Mouse (Mus musculus): ENCODE measurements around the gene Ccdc180. TPM values are rescaled to one million over a fixed set of nuclear protein-coding genes. Genes with fewer than 3 reads are reported as not detected.

The Ccdc180 gene
- polyA plus RNA-seq, 1 experiment: not detected

DNA sequence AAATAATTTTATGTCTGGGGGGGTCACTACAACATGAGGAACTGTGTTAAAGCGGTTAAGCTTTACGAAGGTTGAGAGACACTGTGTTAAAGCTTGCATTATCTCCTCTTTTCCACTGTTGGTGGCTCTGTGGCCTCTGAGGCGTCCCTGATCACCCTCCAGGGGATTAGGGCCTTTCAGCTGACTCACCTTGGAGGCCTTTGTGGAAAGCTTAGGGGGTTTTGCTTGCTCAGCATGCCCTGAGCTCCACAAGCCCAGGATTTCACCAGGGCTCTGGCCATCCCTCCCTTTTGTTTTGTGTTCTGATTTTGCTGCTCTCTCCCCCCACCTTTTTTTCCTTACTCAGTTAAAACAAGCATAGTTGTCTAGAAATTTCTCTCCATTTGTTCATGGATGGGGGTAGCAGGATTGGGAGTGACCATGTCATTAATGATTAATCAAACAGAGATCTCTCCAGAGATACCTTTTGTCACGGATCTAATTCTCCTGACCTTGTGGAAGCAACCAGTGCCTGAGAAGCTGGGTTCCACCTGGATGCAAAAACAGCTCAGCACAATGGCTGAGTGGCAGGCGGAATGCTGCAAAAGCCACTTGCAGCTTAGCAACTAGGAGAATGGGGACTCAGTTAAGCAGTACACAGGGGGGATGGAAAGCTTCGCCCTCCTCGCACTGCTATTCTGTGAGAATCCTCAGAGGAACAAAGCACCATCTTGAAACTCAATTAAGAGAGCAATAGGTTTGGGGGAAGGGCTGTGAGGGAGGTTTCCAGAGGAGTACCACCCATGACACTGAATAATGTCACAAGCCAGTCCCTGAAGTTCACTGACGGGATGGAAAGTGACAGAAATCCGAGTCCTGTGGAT lies 77.6 kb downstream of the Ccdc180 start:
- peak overlapping the region; percentile 98 for H3K4me2 ChIP-seq (ENCODE audit: low read depth)
- TF ChIP-seq SRF (IDR thresholded peaks at IDR 0.05; ENCODE audit: control insufficient read depth, insufficient read length, low read depth) (no peak), TCF3 (IDR thresholded peaks at IDR 0.05; ENCODE audit: insufficient read length, low read depth) (no peak), POLR2AphosphoS2 (IDR thresholded peaks at IDR 0.05; ENCODE audit: insufficient read length, low read depth) (no peak), MYOD1 (IDR thresholded peaks at IDR 0.05; ENCODE audit: control insufficient read depth in 1 of 3, insufficient read length in 2 of 3, low read depth in 2 of 3) (no peak), POLR2A (IDR thresholded peaks at IDR 0.05; ENCODE audit: insufficient read length, low read depth) (no peak), CEBPB (IDR thresholded peaks at IDR 0.05; ENCODE audit: insufficient read depth, poor library complexity, severe bottlenecking) (no peak), MAX (IDR thresholded peaks at IDR 0.05; ENCODE audit: low read depth) (no peak), E2F4 (IDR thresholded peaks at IDR 0.05; ENCODE audit: insufficient read depth) (no peak), USF1 (IDR thresholded peaks at IDR 0.05; ENCODE audit: low read depth) (no peak), TCF12 (IDR thresholded peaks at IDR 0.05; ENCODE audit: insufficient read depth, poor library complexity, severe bottlenecking) (no peak), REST (IDR thresholded peaks at IDR 0.05; ENCODE audit: insufficient read depth, insufficient read length) (no peak), MYOG (IDR thresholded peaks at IDR 0.05; ENCODE audit: control insufficient read depth in 1 of 3, insufficient read depth in 1 of 3, insufficient read length in 2 of 3, low read depth in 2 of 3) (no peak)
- H3K27me3 ChIP-seq (ENCODE audit: control insufficient read depth, insufficient read depth, insufficient read length): no peaks in the 10 kb centered on the region
- peaks cover under 1% of the 10 kb centered on the region for H3K79me2 ChIP-seq (ENCODE audit: control insufficient read depth, insufficient read depth)
- H3K4me3 ChIP-seq: no peak overlapping the region
- H3ac ChIP-seq (ENCODE audit: control insufficient read depth, insufficient read length): no peak overlapping the region
- H3K36me3 ChIP-seq (ENCODE audit: control insufficient read depth, insufficient read depth): no peaks in the 10 kb centered on the region

GRCm38 (mm10) chr4:45969051-45969450 lies 78.9 kb downstream of the Ccdc180 start:
- TF ChIP-seq CEBPB (IDR thresholded peaks at IDR 0.05; ENCODE audit: insufficient read depth, poor library complexity, severe bottlenecking) (no peak), MAX (IDR thresholded peaks at IDR 0.05; ENCODE audit: low read depth) (no peak), POLR2A (IDR thresholded peaks at IDR 0.05; ENCODE audit: insufficient read length, low read depth) (no peak), TCF3 (IDR thresholded peaks at IDR 0.05; ENCODE audit: insufficient read length, low read depth) (no peak), REST (IDR thresholded peaks at IDR 0.05; ENCODE audit: insufficient read depth, insufficient read length) (no peak), MYOD1 (IDR thresholded peaks at IDR 0.05; ENCODE audit: control insufficient read depth in 1 of 3, insufficient read length in 2 of 3, low read depth in 2 of 3) (no peak), E2F4 (IDR thresholded peaks at IDR 0.05; ENCODE audit: insufficient read depth) (no peak), MYOG (IDR thresholded peaks at IDR 0.05; ENCODE audit: control insufficient read depth in 1 of 3, insufficient read depth in 1 of 3, insufficient read length in 2 of 3, low read depth in 2 of 3) (no peak), POLR2AphosphoS2 (IDR thresholded peaks at IDR 0.05; ENCODE audit: insufficient read length, low read depth) (no peak), TCF12 (IDR thresholded peaks at IDR 0.05; ENCODE audit: insufficient read depth, poor library complexity, severe bottlenecking) (no peak), USF1 (IDR thresholded peaks at IDR 0.05; ENCODE audit: low read depth) (no peak)
- no peak overlapping the region for H3ac ChIP-seq (ENCODE audit: control insufficient read depth, insufficient read length)
- no peaks in the 10 kb centered on the region for H3K36me3 ChIP-seq (ENCODE audit: control insufficient read depth, insufficient read depth)
- H3K4me2 ChIP-seq (ENCODE audit: low read depth): no peak overlapping the region
- peaks cover 4% of the 10 kb centered on the region for H3K79me2 ChIP-seq (ENCODE audit: control insufficient read depth, insufficient read depth)
- no peak overlapping the region for H3K4me3 ChIP-seq
- H3K27me3 ChIP-seq (ENCODE audit: control insufficient read depth, insufficient read depth, insufficient read length): no peaks in the 10 kb centered on the region

DNA sequence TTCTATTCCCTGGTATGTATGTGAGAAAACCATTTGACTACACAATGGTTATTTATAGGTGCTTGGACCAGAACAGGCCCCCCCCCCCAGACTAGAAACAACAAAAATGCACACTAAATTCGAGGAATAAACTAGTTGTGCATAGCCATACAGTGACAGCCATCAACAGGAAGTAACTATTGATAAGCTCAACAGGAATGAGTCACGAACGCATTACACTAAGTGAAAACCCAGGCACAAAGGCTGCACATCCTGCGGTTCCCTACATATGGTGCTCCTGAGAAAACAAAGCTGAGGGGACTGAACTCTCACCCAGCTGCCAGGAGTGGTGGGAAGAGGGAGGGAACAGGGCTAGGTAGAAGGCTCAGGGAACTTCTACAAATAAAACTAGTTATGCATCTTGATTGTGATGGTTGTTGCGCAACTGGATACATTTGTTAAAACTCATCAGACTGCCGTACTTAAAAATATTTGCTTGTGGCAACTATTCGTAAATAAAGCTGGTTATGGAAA lies 80.0 kb downstream of the Ccdc180 start:
- TF ChIP-seq SRF (IDR thresholded peaks at IDR 0.05; ENCODE audit: control insufficient read depth, insufficient read length, low read depth) (no peak), MYOD1 (IDR thresholded peaks at IDR 0.05; ENCODE audit: control insufficient read depth in 1 of 3, insufficient read length in 2 of 3, low read depth in 2 of 3) (no peak)
- H3K4me2 ChIP-seq (ENCODE audit: low read depth): no peak overlapping the region
- no peaks in the 10 kb centered on the region for H3K36me3 ChIP-seq (ENCODE audit: control insufficient read depth, insufficient read depth)
- H3K27me3 ChIP-seq (ENCODE audit: control insufficient read depth, insufficient read depth, insufficient read length): no peaks in the 10 kb centered on the region
- H3K79me2 ChIP-seq (ENCODE audit: control insufficient read depth, insufficient read depth): peaks cover 4% of the 10 kb centered on the region
- H3K4me3 ChIP-seq: no peak overlapping the region
- no peak overlapping the region for H3ac ChIP-seq (ENCODE audit: control insufficient read depth, insufficient read length)

GRCm38 (mm10) chr4:45971806-45972447 lies 81.8 kb downstream of the Ccdc180 start:
- H3ac ChIP-seq (ENCODE audit: control insufficient read depth, insufficient read length): peak overlapping the region; percentile 93
- TF ChIP-seq POLR2A (IDR thresholded peaks at IDR 0.05; ENCODE audit: insufficient read length, low read depth): peak; percentile 50
- TF ChIP-seq MYOG (IDR thresholded peaks at IDR 0.05; ENCODE audit: control insufficient read depth in 1 of 3, insufficient read depth in 1 of 3, insufficient read length in 2 of 3, low read depth in 2 of 3): peak in 1 of 3 experiments; percentile 50
- no peak for TF ChIP-seq POLR2AphosphoS2 (IDR thresholded peaks at IDR 0.05; ENCODE audit: insufficient read length, low read depth)
- H3K27me3 ChIP-seq (ENCODE audit: control insufficient read depth, insufficient read depth, insufficient read length): no peaks in the 10 kb centered on the region
- peak overlapping the region; percentile 91 for H3K4me2 ChIP-seq (ENCODE audit: low read depth)
- H3K36me3 ChIP-seq (ENCODE audit: control insufficient read depth, insufficient read depth): no peaks in the 10 kb centered on the region
- peaks cover 4% of the 10 kb centered on the region for H3K79me2 ChIP-seq (ENCODE audit: control insufficient read depth, insufficient read depth)
- peak overlapping the region; percentile 30 for H3K4me3 ChIP-seq

GRCm38 (mm10) chr4:45972448-45972854 lies 82.3 kb downstream of the Ccdc180 start:
- Histone ChIP-seq H3K4me2 (ENCODE audit: low read depth) (peak overlapping the region; percentile 88), H3K79me2 (ENCODE audit: control insufficient read depth, insufficient read depth) (peaks cover 4% of the 10 kb centered on the region), H3ac (ENCODE audit: control insufficient read depth, insufficient read length) (peak overlapping the region; percentile 93), H3K27me3 (ENCODE audit: control insufficient read depth, insufficient read depth, insufficient read length) (no peaks in the 10 kb centered on the region), H3K36me3 (ENCODE audit: control insufficient read depth, insufficient read depth) (no peaks in the 10 kb centered on the region), H3K4me3 (peak overlapping the region; percentile 30)
- no peak for TF ChIP-seq SRF (IDR thresholded peaks at IDR 0.05; ENCODE audit: control insufficient read depth, insufficient read length, low read depth)
- peak in 1 of 3 experiments; percentile 25 for TF ChIP-seq MYOD1 (IDR thresholded peaks at IDR 0.05; ENCODE audit: control insufficient read depth in 1 of 3, insufficient read length in 2 of 3, low read depth in 2 of 3)
- TF ChIP-seq TCF3 (IDR thresholded peaks at IDR 0.05; ENCODE audit: insufficient read length, low read depth): no peak
- TF ChIP-seq POLR2AphosphoS2 (IDR thresholded peaks at IDR 0.05; ENCODE audit: insufficient read length, low read depth): no peak
- no peak for TF ChIP-seq POLR2A (IDR thresholded peaks at IDR 0.05; ENCODE audit: insufficient read length, low read depth)
- no peak for TF ChIP-seq USF1 (IDR thresholded peaks at IDR 0.05; ENCODE audit: low read depth)
